In genomic region chr9:28255128-28255904, GRCm38 (mm10) we compare ENCODE assay signal across 18 mouse cellular contexts.
DNase-seq lines count a peak whose midpoint lies in the region; ATAC-seq and TF ChIP-seq lines count a peak whose summit lies in the region.
"Had no signal": no experiment of that assay in that cellular context is flagged by ENCODE, and none has a peak within 500 bp of the region (broad histone marks: within the 10 kb centered on the region; RNA-seq: fewer than 3 reads in every experiment).

No protein-coding gene starts in this region.

- H3K27me3 ChIP-seq in midbrain, embryonic 11.5 days (ENCODE audit: control insufficient read depth, insufficient read depth, low read length) = no peaks in the 10 kb centered on the region
- peaks cover 4% of the 10 kb centered on the region; the same call in 1 of the 2 replicates for H3K27me3 ChIP-seq in midbrain, embryonic 10.5 days (ENCODE audit: low read depth, poor library complexity, severe bottlenecking)
- H3K27me3 ChIP-seq in forebrain, embryonic 16.5 days (replicated peaks; ENCODE audit: control insufficient read depth, insufficient read depth, low read length) = no peaks in the 10 kb centered on the region
- no peaks in the 10 kb centered on the region for H3K27me3 ChIP-seq in hindbrain, postnatal 0 days (ENCODE audit: insufficient read depth, low read length)
- no peaks in the 10 kb centered on the region; the same call in 1 of the 2 replicates for H3K27me3 ChIP-seq in neural tube, embryonic 13.5 days
- H3K27me3 ChIP-seq in heart, embryonic 12.5 days (replicated peaks) = no peaks in the 10 kb centered on the region
- H3K27me3 ChIP-seq: embryonic facial prominence, embryonic 12.5 days; heart, embryonic 15.5 days; megakaryocyte, embryonic 14.5 days had no signal

- 67% methylated on average over 8 of the region's 8 CpGs for WGBS in midbrain, embryonic 11.5 days
- 71% methylated on average over 8 of the region's 8 CpGs for WGBS in midbrain, embryonic 10.5 days
- 16% methylated on average over 8 of the region's 8 CpGs for WGBS in forebrain, embryonic 16.5 days
- WGBS in hindbrain, postnatal 0 days = 31% methylated on average over 8 of the region's 8 CpGs
- WGBS in neural tube, embryonic 13.5 days = 45% methylated on average over 8 of the region's 8 CpGs
- 79% methylated on average over 8 of the region's 8 CpGs for WGBS in heart, embryonic 12.5 days

- H3K9me3 ChIP-seq in midbrain, embryonic 11.5 days (ENCODE audit: control insufficient read depth, low read length) = no peaks in the 10 kb centered on the region
- H3K9me3 ChIP-seq in midbrain, embryonic 10.5 days (replicated peaks) = no peaks in the 10 kb centered on the region
- H3K9me3 ChIP-seq in forebrain, embryonic 16.5 days (ENCODE audit: control insufficient read depth, low read length) = no peaks in the 10 kb centered on the region
- H3K9me3 ChIP-seq in hindbrain, postnatal 0 days (ENCODE audit: low read length) = no peaks in the 10 kb centered on the region
- H3K9me3 ChIP-seq in neural tube, embryonic 13.5 days = no peaks in the 10 kb centered on the region
- no peaks in the 10 kb centered on the region for H3K9me3 ChIP-seq in heart, embryonic 12.5 days (replicated peaks)
- H3K9me3 ChIP-seq: embryonic facial prominence, embryonic 12.5 days; heart, embryonic 15.5 days; megakaryocyte, embryonic 14.5 days had no signal

- H3K9ac ChIP-seq in midbrain, embryonic 11.5 days (ENCODE audit: low read length) = no peak overlapping the region
- no peak overlapping the region for H3K9ac ChIP-seq in forebrain, embryonic 16.5 days (replicated peaks; ENCODE audit: low read depth, low read length)
- no peak overlapping the region for H3K9ac ChIP-seq in hindbrain, postnatal 0 days (replicated peaks; ENCODE audit: low read length)
- no peak overlapping the region for H3K9ac ChIP-seq in neural tube, embryonic 13.5 days
- no peak overlapping the region for H3K9ac ChIP-seq in heart, embryonic 12.5 days
- H3K9ac ChIP-seq: embryonic facial prominence, embryonic 12.5 days; heart, embryonic 15.5 days had no signal

- peaks cover 2% of the 10 kb centered on the region; the same call in 1 of the 2 replicates for H3K4me1 ChIP-seq in midbrain, embryonic 11.5 days (ENCODE audit: control insufficient read depth, insufficient read depth, low read length)
- peaks cover 13% of the 10 kb centered on the region for H3K4me1 ChIP-seq in midbrain, embryonic 10.5 days
- peaks cover 19% of the 10 kb centered on the region for H3K4me1 ChIP-seq in forebrain, embryonic 16.5 days (replicated peaks; ENCODE audit: control insufficient read depth, insufficient read depth, low read length)
- H3K4me1 ChIP-seq in hindbrain, postnatal 0 days (ENCODE audit: insufficient read depth, low read length) = no peaks in the 10 kb centered on the region
- peaks cover 16% of the 10 kb centered on the region for H3K4me1 ChIP-seq in neural tube, embryonic 13.5 days (replicated peaks)
- no peaks in the 10 kb centered on the region for H3K4me1 ChIP-seq in heart, embryonic 12.5 days (replicated peaks)
- H3K4me1 ChIP-seq: embryonic facial prominence, embryonic 12.5 days; heart, embryonic 15.5 days; megakaryocyte, embryonic 14.5 days had no signal

- no peak overlapping the region for H3K4me3 ChIP-seq in midbrain, embryonic 11.5 days (ENCODE audit: low read depth, low read length)
- H3K4me3 ChIP-seq in midbrain, embryonic 10.5 days = no peak overlapping the region
- H3K4me3 ChIP-seq in forebrain, embryonic 16.5 days (replicated peaks; ENCODE audit: low read length) = no peak overlapping the region
- H3K4me3 ChIP-seq in hindbrain, postnatal 0 days (ENCODE audit: low read length) = no peak overlapping the region
- H3K4me3 ChIP-seq in neural tube, embryonic 13.5 days = no peak overlapping the region
- H3K4me3 ChIP-seq in heart, embryonic 12.5 days = no peak overlapping the region
- H3K4me3 ChIP-seq: embryonic facial prominence, embryonic 12.5 days; heart, embryonic 15.5 days; megakaryocyte, embryonic 14.5 days had no signal

- TF ChIP-seq CTCF in hindbrain, postnatal 0 days (IDR thresholded peaks at IDR 0.05; ENCODE audit: low read depth) = peak; percentile 13; the same call in 1 of the 2 replicates

- ATAC-seq in midbrain, embryonic 11.5 days (ENCODE audit: low FRiP score) = 0 out of 2 replicates have a peak, but pooled peaks have one; percentile 35
- ATAC-seq in forebrain, embryonic 16.5 days = peak; percentile 80
- ATAC-seq in hindbrain, postnatal 0 days = peak; percentile 77
- ATAC-seq in neural tube, embryonic 13.5 days (ENCODE audit: low read depth) = peak; percentile 68
- ATAC-seq in heart, embryonic 12.5 days (ENCODE audit: insufficient number of reproducible peaks, low FRiP score) = no peak

- H3K4me2 ChIP-seq in midbrain, embryonic 11.5 days = no peak overlapping the region
- H3K4me2 ChIP-seq in forebrain, embryonic 16.5 days (ENCODE audit: low read length) = 0 out of 2 replicates have a peak overlapping the region, but pooled peaks have one; percentile 0
- H3K4me2 ChIP-seq in hindbrain, postnatal 0 days (ENCODE audit: low read depth, low read length) = no peak overlapping the region
- no peak overlapping the region for H3K4me2 ChIP-seq in neural tube, embryonic 13.5 days
- no peak overlapping the region for H3K4me2 ChIP-seq in heart, embryonic 12.5 days
- H3K4me2 ChIP-seq: embryonic facial prominence, embryonic 12.5 days; heart, embryonic 15.5 days; liver, embryonic 11.5 days had no signal

- peak; percentile 78 for DNase-seq in midbrain, embryonic 11.5 days (ENCODE audit: low spot score, missing footprints)
- DNase-seq in midbrain, embryonic 10.5 days (ENCODE audit: low spot score) = no peak
- DNase-seq in hindbrain, postnatal 0 days (ENCODE audit: low spot score) = peak; percentile 35
- no peak for DNase-seq in right cerebral cortex, postnatal 36 days (ENCODE audit: low spot score in 2 of 2)
- no peak for DNase-seq in cerebellum, adult 9-11 months
- DNase-seq: cerebellum, postnatal 36 days; kidney, adult 2 months; kidney, postnatal 36 days; layer of hippocampus, postnatal 36 days; left cerebral cortex, postnatal 4 days; right cerebral cortex, adult 18-20 months had no signal

- no peak overlapping the region for H3K27ac ChIP-seq in midbrain, embryonic 11.5 days (ENCODE audit: low read depth, low read length)
- H3K27ac ChIP-seq in midbrain, embryonic 10.5 days (replicated peaks) = no peak overlapping the region
- no peak overlapping the region for H3K27ac ChIP-seq in forebrain, embryonic 16.5 days (ENCODE audit: low read length)
- no peak overlapping the region for H3K27ac ChIP-seq in hindbrain, postnatal 0 days
- 0 out of 2 replicates have a peak overlapping the region, but pooled peaks have one; percentile 67 for H3K27ac ChIP-seq in neural tube, embryonic 13.5 days (replicated peaks)
- no peak overlapping the region for H3K27ac ChIP-seq in heart, embryonic 12.5 days (ENCODE audit: poor library complexity, severe bottlenecking)
- H3K27ac ChIP-seq: embryonic facial prominence, embryonic 12.5 days; heart, embryonic 15.5 days had no signal

- no peaks in the 10 kb centered on the region for H3K36me3 ChIP-seq in midbrain, embryonic 11.5 days (ENCODE audit: control insufficient read depth, insufficient read depth, low read length)
- no peaks in the 10 kb centered on the region for H3K36me3 ChIP-seq in midbrain, embryonic 10.5 days
- H3K36me3 ChIP-seq in forebrain, embryonic 16.5 days (ENCODE audit: control insufficient read depth, insufficient read depth) = no peaks in the 10 kb centered on the region
- H3K36me3 ChIP-seq in hindbrain, postnatal 0 days (ENCODE audit: insufficient read depth, low read length) = no peaks in the 10 kb centered on the region
- no peaks in the 10 kb centered on the region for H3K36me3 ChIP-seq in neural tube, embryonic 13.5 days
- H3K36me3 ChIP-seq in heart, embryonic 12.5 days = no peaks in the 10 kb centered on the region
- H3K36me3 ChIP-seq: embryonic facial prominence, embryonic 12.5 days; heart, embryonic 15.5 days had no signal

Comparison
In these comparisons a context has a peak if more than half of its experiments do, and no peak if none do; other contexts are left out.
1. DNase-seq: peak in midbrain, embryonic 11.5 days (single experiment) and hindbrain, postnatal 0 days (single experiment); none in midbrain, embryonic 10.5 days (single experiment), right cerebral cortex, postnatal 36 days (0 of 2) and cerebellum, adult 9-11 months (single experiment).